Mouse (Mus musculus): ENCODE results near the gene Impdh1.

The Impdh1 gene

DNA sequence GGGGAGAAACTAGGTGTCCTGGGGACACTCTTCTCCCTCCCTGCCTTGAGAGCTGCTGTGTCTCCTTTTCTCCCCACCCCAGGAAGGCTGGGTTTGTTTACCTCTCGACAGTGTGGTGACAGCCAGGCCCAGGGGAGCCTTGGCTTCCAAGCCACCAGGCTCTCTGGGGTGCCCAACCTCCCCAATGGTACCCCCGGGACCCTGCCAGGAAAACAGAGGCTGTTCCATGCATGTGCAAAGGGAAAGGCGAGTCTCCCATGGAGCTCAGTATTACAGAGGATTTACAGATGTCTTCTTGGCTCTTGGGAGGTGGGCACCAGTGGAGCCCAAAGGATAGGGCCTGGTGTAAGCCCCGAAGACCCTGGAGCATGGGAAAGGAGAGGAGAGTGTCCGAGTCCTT, 2.7 kb downstream of the Impdh1 start:
- DNase-seq (ENCODE audit: low read depth, low spot score), result no peak

DNA sequence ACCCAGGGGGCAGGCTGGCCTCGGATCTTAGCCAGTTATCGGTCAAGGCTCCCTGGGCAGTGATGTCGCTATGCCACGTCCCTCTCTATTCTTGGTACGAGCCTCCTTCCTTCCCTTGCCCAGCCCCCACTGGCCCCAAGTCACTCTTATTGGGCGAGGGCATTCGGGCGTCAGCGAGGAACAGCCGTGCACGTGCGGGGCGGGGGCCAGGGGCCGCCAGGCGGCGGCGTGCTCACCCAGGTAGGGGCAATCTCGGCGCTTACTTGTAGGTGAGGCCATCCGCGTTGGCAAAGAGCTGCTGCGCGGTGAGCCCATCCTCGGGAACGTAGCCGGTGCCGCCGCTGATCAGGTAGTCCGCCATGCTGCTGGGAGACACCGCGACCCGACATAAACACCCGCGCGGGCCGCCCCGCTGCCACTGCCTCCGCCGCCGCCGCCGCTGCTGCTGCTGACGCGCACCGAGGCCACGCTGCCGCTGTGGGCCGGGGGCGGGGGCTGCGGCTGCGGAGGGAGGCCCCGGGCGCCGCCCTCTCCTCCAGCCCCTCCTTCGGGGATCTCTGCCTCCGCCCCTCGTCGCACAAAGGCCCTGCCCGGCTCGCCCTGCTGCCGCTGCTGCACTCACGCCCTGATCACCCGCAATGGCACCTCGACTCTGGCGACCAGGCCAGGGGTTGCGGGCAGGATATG, 4.2 kb downstream of the Impdh1 start:
- DNase-seq (ENCODE audit: low read depth, low spot score), result no peak

DNA sequence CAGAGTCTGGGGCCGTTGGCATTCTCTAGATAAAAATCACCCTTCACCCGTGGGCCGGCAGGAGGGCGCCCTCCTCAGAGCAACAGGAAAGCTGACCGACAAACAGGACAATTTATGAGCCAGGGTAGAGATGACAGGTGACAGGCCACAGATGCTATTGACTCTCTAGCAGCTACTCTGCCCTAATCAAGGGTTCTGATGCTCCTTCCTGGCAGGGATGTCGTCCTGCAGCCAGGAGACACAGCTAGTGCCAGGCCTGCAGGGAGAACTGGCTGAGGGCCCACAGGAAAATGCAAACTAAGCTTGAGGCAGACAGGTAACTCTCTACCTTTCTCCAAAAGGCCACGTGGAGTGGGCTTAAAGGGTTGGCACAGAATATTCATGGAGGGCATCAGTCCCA, 5.0 kb downstream of the Impdh1 start:
- no peak for DNase-seq (ENCODE audit: low read depth, low spot score)

DNA sequence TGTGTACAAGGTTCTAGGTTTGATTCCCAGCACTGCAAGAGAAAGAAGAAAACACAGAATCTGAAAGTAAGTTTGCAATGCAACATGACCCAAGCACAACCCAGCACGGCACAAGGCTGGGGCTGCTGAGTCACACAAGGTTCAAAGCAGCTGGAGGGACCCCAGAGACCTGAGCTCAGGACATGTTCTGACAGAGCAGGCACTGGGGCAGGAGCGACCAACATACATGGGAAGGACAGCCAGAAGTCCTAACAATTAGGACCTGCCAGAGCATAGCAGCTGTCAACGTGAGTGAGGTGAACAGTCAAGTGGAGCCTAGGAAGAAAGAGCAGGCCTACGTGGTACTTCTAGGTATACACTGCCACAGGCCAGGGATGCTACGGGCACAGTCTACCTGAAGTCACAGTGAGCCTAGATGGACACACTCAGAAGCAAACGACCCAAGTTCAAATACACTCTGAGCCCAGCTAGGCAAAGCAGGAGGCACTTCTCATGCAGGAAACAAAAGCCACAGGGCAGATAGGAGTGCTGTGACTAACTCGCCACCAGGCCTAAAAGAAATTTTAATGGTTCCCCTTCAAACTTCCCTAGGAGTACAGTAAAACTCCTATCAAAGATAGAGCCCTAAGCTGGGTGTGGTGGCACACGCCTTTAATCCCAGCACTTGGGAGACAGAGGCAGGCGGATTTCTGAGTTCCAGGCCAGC, 5.8 kb downstream of the Impdh1 start:
- DNase-seq (ENCODE audit: low read depth, low spot score), result no peak

DNA sequence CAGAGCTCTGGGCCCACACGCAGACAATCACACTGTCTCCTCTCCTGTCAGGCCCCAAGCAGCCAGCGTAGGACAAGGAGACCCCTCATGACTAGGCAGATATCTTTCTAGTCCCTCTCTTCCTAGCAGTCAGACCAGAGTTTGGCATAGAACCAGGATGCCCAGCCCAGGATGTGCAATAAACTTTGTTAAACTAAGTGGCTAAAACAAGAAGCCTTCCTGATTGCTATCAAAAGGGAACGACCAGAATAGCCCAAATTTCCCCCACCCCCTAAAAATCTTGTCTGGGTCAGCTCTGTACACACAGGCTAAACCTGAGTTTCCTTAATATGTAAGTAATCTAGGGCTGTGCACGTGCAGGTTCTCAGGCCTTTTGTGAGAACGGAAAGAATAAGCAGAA, 8.0 kb downstream of the Impdh1 start:
- DNase-seq (ENCODE audit: low read depth, low spot score), result no peak

DNA sequence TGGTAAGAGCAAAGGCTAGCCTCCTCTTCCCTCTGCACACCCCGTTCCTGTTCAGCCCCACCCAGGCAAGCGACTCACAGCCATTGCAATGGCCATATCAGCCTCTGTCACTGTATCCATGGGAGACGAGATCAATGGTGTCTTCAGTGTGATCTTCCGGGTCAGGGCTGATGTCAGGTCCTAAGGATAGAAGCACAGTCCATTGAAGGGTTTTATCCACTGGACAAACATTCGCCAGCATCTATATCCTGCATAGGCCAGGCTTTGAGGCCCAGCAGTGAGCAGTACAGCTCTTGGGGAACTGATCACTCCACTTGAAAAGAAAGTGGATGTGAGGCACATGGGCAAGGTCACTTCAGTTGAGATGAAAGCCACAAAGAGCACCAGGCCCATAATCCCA, 9.1 kb downstream of the Impdh1 start:
- no peak for DNase-seq (ENCODE audit: low read depth, low spot score)

DNA sequence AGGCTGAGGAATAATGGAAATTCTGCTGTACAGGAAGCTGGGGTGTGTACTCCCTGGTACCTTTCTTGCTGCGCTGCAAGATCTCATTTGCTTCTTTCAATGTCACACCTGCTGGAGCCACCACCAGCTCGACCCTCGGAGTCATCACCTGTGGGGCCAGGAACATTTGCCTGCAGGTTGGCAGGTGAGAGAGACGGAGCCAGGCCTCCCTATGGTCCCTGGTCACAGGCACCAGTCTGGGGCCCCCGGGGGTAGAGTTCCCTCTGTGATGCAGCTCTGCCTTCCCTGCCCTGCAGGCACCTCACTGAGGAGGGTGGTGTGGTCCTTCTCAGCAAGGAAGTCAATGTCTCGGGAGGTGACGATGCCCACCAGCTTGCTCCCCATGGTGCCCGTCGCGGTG, 10.2 kb downstream of the Impdh1 start:
- DNase-seq (ENCODE audit: low read depth, low spot score), result no peak

DNA sequence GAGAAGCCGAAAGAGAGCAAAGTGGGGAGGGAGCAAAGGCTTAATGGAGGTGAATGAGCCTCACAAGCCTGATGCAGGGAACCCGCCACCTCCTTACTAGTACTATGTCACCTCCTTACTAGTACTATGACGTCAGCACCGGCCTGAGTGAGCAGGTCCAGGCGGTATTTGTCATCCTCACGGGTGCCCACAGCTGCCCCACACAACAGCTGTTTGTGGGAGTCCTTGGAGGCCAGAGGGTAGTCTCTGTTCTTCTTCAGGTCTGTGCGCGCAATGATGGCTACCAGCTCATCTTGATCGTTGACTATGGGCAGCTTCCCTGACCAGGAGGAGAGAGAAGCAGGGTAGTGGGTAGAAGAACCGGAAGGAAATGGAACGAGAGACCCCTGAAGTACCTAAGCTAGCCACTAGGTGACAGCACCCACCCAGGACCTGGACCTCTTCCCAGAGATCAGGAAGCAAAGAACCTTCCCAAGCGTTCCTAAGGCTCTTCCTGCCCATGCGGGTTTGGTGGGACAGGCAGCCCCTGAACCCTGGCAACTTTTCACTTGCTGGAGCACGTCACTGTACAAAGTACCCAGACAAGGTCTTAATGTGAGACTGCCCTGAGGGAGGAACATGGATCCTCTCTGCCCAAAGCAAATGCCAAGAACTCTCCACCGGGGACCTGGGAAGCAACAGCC, 11.1 kb downstream of the Impdh1 start:
- no peak for DNase-seq (ENCODE audit: low read depth, low spot score)

DNA sequence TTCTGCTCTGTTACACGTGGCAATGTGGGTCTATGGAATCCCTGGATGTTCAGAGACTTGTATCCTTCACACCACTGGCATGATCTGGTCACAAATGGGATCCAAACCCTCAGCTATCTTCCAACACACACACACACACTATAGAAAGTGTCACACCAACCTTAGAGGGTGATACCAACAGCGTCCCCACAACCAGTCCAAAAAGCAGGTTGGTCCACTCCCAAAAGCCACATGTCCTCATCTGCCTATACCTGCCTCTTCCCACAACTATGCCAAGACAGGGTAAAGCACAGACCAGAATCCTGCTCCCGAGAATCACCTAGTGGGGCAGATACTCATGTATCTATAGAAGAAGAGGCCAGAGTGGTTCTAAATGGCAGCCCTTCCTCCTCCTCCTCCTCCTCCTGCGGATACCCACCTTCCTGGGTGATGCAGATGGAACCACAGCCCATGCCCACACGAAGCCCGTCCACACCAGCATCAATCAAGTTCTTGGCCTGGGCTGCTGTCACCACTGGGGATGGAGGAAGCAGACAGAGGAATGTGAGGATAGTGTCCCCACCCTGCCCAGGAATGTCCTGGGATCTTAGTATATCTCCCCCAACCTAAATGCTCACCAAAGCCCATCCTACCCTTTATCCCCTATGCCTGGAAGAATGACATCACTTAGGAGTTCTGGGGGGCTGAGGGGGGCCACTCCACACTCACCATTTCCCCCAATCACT, 12.1 kb downstream of the Impdh1 start:
- DNase-seq (ENCODE audit: low read depth, low spot score), result no peak

DNA sequence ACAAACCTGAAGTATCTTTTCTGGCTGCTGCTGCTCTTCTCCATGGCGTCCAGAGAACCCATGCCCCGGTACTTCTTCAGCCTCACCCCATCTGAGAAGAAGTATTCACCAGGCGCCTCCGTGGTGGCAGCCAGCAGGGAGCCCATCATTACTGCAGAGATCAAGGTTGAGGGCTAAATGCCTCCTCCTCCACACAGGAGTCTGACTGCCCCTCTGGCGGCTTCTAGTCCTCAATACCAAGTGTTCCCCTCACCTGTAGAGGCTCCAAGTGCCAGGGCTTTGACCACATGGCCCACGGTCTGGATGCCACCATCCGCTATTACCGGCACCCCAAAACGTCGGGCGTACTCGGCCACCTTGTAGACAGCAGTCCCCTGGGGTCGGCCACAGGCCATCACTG, 13.1 kb downstream of the Impdh1 start:
- DNase-seq (ENCODE audit: low read depth, low spot score), result no peak

DNA sequence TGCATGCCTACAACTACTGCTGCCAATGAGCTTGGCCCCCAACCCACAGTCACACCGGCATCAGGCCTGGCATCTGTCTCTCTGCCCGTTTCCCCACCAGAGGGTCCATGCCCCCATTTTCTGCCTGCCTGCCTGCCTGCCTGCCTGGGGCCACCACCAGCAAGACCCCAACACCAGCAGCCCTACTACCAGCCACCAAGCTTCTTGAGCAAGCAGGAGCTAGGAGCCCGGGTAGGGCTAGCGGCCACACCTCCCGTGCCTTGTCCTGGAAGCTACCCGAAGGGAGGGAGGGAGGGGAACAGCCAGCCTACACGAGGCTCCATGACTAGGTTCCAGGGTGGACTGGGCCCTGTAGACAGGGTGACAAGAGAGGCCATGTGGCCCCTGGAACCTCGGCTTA, 14.2 kb downstream of the Impdh1 start:
- no peak for DNase-seq (ENCODE audit: low read depth, low spot score)

DNA sequence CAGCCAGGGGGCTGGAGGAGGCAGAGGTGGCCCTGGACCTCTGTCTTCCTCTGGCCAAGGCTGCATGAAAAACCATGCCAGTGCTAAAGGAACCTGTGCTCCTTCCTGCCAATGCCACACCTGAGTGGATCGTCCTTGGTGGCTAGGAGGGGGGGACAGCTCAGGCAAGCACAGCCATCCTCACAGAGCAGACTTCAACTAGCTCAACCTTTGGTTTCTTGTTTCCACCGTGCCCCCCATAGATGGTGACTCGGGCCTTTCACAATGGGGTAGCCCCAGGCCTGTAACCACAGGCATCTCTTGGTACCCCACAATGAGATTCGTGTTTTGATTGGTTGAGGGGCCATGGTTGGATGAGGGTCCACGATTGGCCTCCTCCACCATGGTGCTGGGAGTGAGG, 14.8 kb downstream of the Impdh1 start:
- DNase-seq (ENCODE audit: low read depth, low spot score), result no peak

DNA sequence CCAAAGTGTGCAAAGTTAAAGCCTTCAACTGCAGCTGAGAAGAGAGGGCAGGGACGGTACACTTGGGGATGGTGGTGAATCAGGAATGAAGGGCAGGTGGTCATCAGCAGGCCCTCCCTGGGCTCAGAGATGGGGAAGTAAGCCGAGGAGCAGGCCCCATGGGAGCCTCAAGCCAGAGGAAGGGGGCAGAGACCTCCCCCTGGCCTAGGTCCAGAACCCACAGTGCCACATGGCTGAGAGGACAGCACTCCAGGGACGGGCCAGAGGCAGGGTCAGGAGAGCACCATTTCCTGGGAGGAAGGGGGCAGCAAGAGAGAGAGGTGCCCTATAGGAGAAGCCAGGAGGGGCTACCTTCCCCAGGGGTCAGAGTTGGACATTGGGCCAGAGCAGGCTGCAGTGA, 15.7 kb downstream of the Impdh1 start:
- DNase-seq (ENCODE audit: low read depth, low spot score), result no peak

DNA sequence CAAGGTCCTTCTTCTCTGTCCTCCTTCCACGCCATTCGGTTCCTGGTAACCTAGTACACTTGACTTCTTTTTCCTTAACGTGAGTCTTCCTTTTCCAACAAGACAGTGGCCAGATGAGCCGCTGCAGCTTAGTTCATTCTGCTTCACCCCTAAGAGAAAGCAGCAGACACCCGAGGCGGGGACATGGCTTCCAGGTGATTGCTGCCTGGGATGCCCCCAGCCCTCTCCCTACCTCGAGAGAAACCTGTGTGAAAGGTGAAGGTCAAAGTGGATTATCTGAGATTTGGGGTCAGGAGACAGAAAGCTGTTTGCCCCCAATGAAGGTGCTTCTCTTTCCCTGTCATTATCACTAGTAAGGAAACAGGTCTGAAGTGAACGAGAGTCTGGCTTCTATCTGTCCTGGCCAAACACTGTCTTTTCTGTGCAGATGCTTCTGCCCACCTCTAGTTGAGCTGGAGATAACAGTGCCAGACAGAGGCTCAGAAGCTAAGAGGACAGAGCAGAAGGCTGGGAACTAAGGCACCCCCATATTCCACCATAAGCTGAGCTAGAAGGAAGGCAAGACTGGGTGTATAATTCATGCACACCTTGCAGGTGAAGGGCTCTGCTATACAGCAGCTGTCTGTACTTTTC, 16.8 kb downstream of the Impdh1 start:
- DNase-seq (ENCODE audit: low read depth, low spot score), result no peak

DNA sequence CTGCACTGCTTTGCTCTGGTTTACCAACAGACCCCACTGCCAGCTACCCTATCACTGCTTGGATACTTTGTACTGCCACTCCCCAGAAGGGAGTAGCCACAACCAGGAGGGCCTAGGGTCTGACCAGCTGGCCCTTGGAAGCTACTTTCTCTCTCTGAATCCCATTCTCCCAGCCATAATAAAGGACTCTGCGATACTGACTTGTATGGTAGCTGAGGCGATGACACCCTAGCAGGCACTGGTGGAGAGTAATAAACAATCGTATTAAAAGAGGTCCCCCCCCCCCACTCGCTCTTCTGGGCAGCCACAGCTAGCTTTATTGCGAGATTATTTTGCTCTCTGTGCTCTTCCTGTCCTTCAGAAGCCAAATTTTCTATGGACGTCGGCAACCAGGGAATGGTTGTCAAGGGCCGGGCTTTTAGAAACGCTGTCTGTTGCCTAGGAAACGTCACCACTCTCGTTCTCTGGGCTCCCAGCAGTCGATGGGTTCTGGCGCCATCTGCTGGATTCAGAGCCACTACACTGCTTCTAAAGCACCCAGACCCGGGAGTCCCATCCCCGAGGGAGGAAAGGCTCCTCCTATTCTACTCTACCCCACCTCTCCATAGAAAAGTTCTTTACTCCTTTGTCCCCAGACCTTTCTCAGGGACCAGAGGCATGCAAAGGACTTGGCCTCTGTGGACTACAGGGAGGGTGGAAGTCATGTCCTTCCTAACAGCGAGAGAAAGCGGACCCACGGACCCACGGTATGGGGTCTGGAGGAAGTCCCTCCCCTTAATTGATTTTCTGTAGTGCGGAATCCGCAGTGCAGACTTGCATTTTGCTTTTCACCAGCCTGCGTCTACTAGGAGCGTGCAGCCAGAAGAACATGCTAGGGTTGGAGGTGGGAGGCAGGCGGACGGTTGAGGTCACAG, 17.6 kb downstream of the Impdh1 start:
- DNase-seq (ENCODE audit: low read depth, low spot score), result no peak

DNA sequence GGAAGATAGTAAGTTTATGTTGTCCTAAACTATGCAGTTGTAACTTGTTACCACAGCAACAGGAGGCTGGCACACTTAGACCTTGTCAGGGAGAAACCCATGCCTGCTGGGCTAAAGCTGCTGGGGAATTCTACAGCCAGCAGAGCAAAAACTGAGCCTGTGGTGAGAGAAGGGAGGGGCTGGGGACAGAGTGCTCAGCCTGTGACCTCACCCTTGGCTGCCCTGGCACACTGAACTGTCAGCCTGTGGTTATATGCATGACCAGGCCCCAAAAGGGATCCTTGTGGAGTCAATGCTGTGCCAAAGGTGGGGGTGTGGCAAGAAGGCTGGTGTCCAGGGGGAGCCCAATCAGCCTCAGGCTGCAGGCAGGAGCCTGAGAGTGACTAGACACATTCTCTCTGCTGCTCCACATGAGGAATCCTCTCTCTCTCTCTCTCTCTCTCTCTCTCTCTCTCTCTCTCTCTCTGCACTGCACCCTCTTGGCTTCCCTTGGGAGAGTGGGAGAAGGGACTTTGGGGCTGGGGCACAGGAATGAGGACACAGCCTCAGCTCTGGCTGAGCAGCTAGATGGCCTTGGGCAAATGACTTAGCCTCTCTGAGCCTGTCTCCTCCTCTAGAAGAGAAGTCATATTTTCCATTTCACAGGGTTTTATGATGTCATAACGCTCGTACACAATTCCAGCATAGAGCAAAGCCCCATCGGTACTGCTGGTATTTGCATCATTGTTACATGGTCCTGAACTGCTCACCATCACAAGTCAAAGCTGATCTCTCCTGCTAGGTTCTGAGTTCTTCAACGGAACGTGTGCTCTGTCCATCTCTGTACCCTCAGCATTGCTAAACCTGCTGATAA, 20.1 kb downstream of the Impdh1 start:
- no peak for DNase-seq (ENCODE audit: low read depth, low spot score)

DNA sequence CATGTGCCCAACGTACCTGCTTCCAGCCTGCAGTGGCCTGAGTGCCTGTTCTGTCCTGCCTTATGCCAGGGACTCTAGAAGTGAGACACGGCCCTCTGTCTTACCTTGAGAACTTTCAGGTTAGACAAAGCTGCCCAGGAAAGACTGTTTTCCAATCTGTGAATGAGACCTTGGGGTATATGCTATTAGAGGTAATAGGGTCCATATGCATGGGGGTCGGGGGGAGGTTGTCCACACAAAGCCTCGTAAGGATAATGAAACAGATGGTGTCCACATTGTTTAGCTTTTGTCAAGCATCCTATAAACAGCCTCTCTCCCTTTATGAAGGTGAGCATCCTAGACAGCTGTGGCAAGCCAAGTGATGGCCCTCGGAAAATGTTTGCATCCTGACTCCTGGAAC, 21.0 kb downstream of the Impdh1 start:
- no peak for DNase-seq (ENCODE audit: low read depth, low spot score)

DNA sequence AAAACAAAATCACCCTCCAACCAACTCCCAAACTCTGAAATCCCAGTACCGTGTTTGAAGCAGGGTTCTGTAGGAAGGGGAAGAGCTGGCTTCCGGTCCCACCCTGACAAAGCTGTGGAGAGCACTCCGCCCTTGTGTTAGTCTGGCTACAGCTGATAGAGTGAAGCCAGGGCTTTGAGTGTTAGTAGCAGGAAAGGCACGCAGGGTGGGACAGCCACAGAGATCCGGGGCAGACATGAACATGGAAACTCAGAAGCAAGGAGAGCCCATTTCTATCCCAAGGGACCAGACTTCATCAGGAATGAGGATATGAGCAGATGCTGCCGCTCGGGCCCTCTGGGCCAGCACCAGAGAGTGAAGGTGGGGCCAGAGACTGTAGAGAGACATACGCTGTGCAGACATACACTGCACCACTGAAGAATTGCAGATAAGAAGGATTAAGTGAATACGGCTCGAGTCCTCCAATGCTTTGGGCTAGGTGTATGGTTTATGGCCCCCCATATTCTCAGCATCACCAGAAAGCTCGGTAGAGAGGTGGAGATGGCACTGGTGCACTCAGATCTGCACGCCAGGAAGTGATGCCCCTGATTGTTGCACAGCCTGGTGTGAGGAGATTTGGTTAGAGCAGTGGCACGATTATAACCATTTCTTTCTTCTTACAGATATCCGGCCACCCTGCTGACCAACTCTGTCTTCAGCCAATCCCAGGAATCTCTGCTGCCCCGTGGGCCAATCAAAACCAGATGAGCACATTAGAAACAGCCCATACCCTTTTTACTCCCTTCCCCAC, 22.0 kb downstream of the Impdh1 start:
- no peak for DNase-seq (ENCODE audit: low read depth, low spot score)

DNA sequence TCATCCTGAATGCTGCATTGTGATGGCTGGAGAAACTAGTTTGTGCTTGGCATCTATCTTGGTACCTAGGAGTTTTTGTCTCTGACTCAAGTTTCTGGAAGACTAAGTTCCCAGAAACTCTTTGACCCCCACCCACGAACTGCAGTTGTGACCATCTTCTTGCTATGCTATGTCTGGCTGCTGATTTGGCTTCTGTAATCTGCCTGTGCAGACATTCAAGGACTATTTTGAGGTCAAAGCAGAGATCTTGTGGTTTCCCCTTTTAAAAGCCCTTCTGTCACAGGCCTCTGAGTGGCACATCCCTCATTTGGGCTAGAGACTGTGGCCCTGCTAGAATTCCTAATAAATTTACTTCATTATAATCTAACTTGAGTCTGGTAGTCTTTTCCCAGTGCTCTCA, 28.2 kb downstream of the Impdh1 start:
- no peak for DNase-seq (ENCODE audit: low read depth, low spot score)

Measured in c-Kit-negative CD71-positive TER-119-positive erythroid progenitor cells, embryonic 14.5 days (primary cell).